Mouse (Mus musculus) MEL (cell line): Measurements from ENCODE around the gene Adgrf3.
A peak's percentile ranks its signal among the peaks of the same experiment; 100 is the strongest.

Experiments
- CTCF ChIP-seq, 3 experiments: IDR thresholded peaks in 2 of 3; conservative IDR thresholded peaks in 1 of 3; 2 replicates each; pipeline ENCODE4 v1.5.1; 2011 to 2012; ENCODE audit warnings: low read length in 3 of 3, low read depth in 2 of 3, mild to moderate bottlenecking in 2 of 3, improper control_type of control experiment in 1 of 3, inconsistent platforms in 1 of 3, mixed read lengths in 1 of 3, moderate library complexity in 1 of 3; ENCODE audit not compliant: control insufficient read depth in 1 of 3, insufficient read depth in 1 of 3, poor library complexity in 1 of 3, severe bottlenecking in 1 of 3
- EP300 ChIP-seq, 2 experiments: IDR thresholded peaks; 2 replicates each; pipeline ENCODE4 v1.6.1; 2011; ENCODE audit warnings: improper control_type of control experiment in 2 of 2, low read length in 2 of 2, low read depth in 1 of 2, mild to moderate bottlenecking in 1 of 2
- MAFK ChIP-seq: IDR thresholded peaks from 2 replicates; pipeline ENCODE4 v1.6.1; 2011; ENCODE audit warnings: low read depth, mild to moderate bottlenecking, low read length, improper control_type of control experiment, borderline replicate concordance
- POLR2AphosphoS2 ChIP-seq: IDR thresholded peaks from 2 replicates; pipeline ENCODE4 v1.6.1; 2011; ENCODE audit warnings: low read length, improper control_type of control experiment
- TCF12 ChIP-seq: IDR thresholded peaks from 2 replicates; pipeline ENCODE4 v1.6.1; 2014; ENCODE audit warnings: low read depth, mild to moderate bottlenecking, inconsistent platforms, low read length, improper control_type of control experiment, moderate library complexity
- UBTF ChIP-seq: IDR thresholded peaks from 2 replicates; pipeline ENCODE4 v1.6.1; 2012; ENCODE audit warnings: low read depth, mild to moderate bottlenecking, inconsistent platforms, low read length, improper control_type of control experiment, moderate library complexity, borderline replicate concordance; ENCODE audit not compliant: insufficient read depth
- USF1 ChIP-seq: IDR thresholded peaks from 2 replicates; pipeline ENCODE4 v1.6.1; 2014; ENCODE audit warnings: low read depth, mild to moderate bottlenecking, inconsistent platforms, low read length, improper control_type of control experiment, moderate library complexity
- USF2 ChIP-seq, 2 experiments: IDR thresholded peaks; 2 replicates each; pipeline ENCODE4 v1.6.1; 2011 to 2012; ENCODE audit warnings: improper control_type of control experiment in 2 of 2, low read length in 2 of 2, borderline replicate concordance in 1 of 2, inconsistent platforms in 1 of 2, low read depth in 1 of 2, mild to moderate bottlenecking in 1 of 2; ENCODE audit not compliant: insufficient read depth in 1 of 2
- ZC3H11A ChIP-seq: IDR thresholded peaks from 2 replicates; pipeline ENCODE4 v1.6.1; 2012; ENCODE audit warnings: low read depth, mild to moderate bottlenecking, inconsistent platforms, low read length, improper control_type of control experiment

- TF ChIP-seq UBTF = no peak
- TF ChIP-seq CTCF (IDR thresholded peaks at IDR 0.05 in 2 of 3, conservative IDR thresholded peaks at IDR 0.05 in 1 of 3; ENCODE audit: control insufficient read depth in 1 of 3, insufficient read depth in 1 of 3, low read depth in 2 of 3, low read length in 3 of 3, poor library complexity in 1 of 3, severe bottlenecking in 1 of 3) = no peak
- TF ChIP-seq ZC3H11A = no peak
- no peak for TF ChIP-seq TCF12
- no peak for TF ChIP-seq POLR2AphosphoS2
- TF ChIP-seq EP300 (IDR thresholded peaks at IDR 0.05; ENCODE audit: low read depth in 1 of 2, low read length in 2 of 2) = peak in 1 of 2 experiments; percentile 50; a peak in 2 of 4 replicates
- TF ChIP-seq USF2 (IDR thresholded peaks at IDR 0.05; ENCODE audit: borderline replicate concordance in 1 of 2, insufficient read depth in 1 of 2, low read depth in 1 of 2, low read length in 2 of 2) = no peak
- TF ChIP-seq USF1 = no peak
- no peak for TF ChIP-seq MAFK
Observed at GRCm38 (mm10) chr5:30205034-30205433, 488 bp downstream of the Adgrf3 start.
